Mouse (Mus musculus): ENCODE results near the gene Rbfox2.
A peak's percentile ranks its signal among the peaks of the same experiment; 100 is the strongest.

Rbfox2 gene

GRCm38 (mm10) chr15:77226831-77227354 lies 79.9 kb downstream of the Rbfox2 start:
- Histone ChIP-seq H3K9me3 (ENCODE audit: low read length) (no peaks in the 10 kb centered on the region), H3K4me3 (replicated peaks; ENCODE audit: low read length) (no peak overlapping the region), H3K27me3 (ENCODE audit: insufficient read depth, low read length) (no peaks in the 10 kb centered on the region), H3K36me3 (ENCODE audit: insufficient read depth, low read length) (peaks cover 5% of the 10 kb centered on the region; the same call in 1 of the 2 replicates), H3K4me1 (replicated peaks; ENCODE audit: low read depth, low read length) (peaks cover 36% of the 10 kb centered on the region)
- TF ChIP-seq POU5F1 (IDR thresholded peaks at IDR 0.05; ENCODE audit: borderline replicate concordance, low read length) (no peak), CTCF (conservative IDR thresholded peaks at IDR 0.05; ENCODE audit: low read length) (no peak), NANOG (IDR thresholded peaks at IDR 0.05; ENCODE audit: borderline replicate concordance, low read length) (no peak)

DNA sequence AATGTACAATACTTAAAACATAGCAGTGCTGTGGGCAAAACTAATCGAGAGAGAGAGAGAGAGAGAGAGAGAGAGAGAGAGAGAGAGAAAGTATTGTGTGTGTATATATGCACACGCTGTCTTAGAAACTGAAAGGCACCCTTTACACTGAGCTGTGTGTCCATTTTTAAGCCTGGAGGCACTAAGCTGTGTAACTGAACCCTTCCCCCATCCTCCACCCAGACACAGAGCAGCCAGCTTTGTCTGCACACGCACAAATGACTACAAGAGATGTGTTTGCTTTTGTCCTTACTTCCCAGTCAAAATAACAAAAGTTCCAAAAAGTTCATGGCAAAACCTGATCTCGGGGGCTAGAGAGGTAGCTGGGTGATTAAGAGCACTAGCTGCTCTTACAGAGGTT lies 80.9 kb downstream of the Rbfox2 start:
- H3K9me3 ChIP-seq (ENCODE audit: low read length), result no peaks in the 10 kb centered on the region
- TF ChIP-seq CTCF (conservative IDR thresholded peaks at IDR 0.05; ENCODE audit: low read length) (no peak), NANOG (IDR thresholded peaks at IDR 0.05; ENCODE audit: borderline replicate concordance, low read length) (no peak), POU5F1 (IDR thresholded peaks at IDR 0.05; ENCODE audit: borderline replicate concordance, low read length) (no peak)
- peaks cover 5% of the 10 kb centered on the region; the same call in 1 of the 2 replicates for H3K36me3 ChIP-seq (ENCODE audit: insufficient read depth, low read length)
- no peak overlapping the region for H3K4me3 ChIP-seq (replicated peaks; ENCODE audit: low read length)
- peaks cover 41% of the 10 kb centered on the region for H3K4me1 ChIP-seq (replicated peaks; ENCODE audit: low read depth, low read length)
- no peaks in the 10 kb centered on the region for H3K27me3 ChIP-seq (ENCODE audit: insufficient read depth, low read length)

DNA sequence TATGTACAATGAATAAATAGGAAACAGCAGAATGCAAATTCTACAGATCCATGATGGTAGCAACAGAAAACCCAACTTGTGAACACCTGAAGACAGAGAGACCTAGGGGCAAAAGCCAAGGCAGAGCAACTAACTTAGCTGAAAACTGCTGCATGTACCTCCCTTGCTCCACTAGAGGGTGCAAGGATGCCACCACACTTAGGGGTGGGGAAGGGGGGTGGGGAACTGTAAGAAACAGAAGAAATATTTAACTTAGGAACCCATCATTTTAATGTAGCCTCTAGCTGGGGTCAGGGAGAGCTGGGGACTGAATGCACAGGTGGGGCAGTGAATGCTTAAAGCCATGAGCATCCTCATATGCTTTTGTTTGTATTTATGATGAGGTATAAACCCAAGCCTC lies 81.5 kb downstream of the Rbfox2 start:
- H3K27me3 ChIP-seq (ENCODE audit: insufficient read depth, low read length), result no peaks in the 10 kb centered on the region
- H3K36me3 ChIP-seq (ENCODE audit: insufficient read depth, low read length), result peaks cover 5% of the 10 kb centered on the region; the same call in 1 of the 2 replicates
- H3K9me3 ChIP-seq (ENCODE audit: low read length), result no peaks in the 10 kb centered on the region
- no peak overlapping the region for H3K4me3 ChIP-seq (replicated peaks; ENCODE audit: low read length)
- H3K4me1 ChIP-seq (replicated peaks; ENCODE audit: low read depth, low read length), result peaks cover 40% of the 10 kb centered on the region
- TF ChIP-seq CTCF (conservative IDR thresholded peaks at IDR 0.05; ENCODE audit: low read length) (peak; percentile 45), POU5F1 (IDR thresholded peaks at IDR 0.05; ENCODE audit: borderline replicate concordance, low read length) (no peak), NANOG (IDR thresholded peaks at IDR 0.05; ENCODE audit: borderline replicate concordance, low read length) (no peak)

GRCm38 (mm10) chr15:77220833-77221232 lies 86.0 kb downstream of the Rbfox2 start:
- no peak for TF ChIP-seq CTCF (conservative IDR thresholded peaks at IDR 0.05; ENCODE audit: low read length)
- no peak for TF ChIP-seq NANOG (IDR thresholded peaks at IDR 0.05; ENCODE audit: borderline replicate concordance, low read length)
- no peak for TF ChIP-seq POU5F1 (IDR thresholded peaks at IDR 0.05; ENCODE audit: borderline replicate concordance, low read length)
- Histone ChIP-seq H3K36me3 (ENCODE audit: insufficient read depth, low read length) (peaks cover 21% of the 10 kb centered on the region), H3K27me3 (ENCODE audit: insufficient read depth, low read length) (no peaks in the 10 kb centered on the region), H3K9me3 (ENCODE audit: low read length) (no peaks in the 10 kb centered on the region), H3K4me1 (replicated peaks; ENCODE audit: low read depth, low read length) (peaks cover 54% of the 10 kb centered on the region), H3K4me3 (replicated peaks; ENCODE audit: low read length) (no peak overlapping the region)

DNA sequence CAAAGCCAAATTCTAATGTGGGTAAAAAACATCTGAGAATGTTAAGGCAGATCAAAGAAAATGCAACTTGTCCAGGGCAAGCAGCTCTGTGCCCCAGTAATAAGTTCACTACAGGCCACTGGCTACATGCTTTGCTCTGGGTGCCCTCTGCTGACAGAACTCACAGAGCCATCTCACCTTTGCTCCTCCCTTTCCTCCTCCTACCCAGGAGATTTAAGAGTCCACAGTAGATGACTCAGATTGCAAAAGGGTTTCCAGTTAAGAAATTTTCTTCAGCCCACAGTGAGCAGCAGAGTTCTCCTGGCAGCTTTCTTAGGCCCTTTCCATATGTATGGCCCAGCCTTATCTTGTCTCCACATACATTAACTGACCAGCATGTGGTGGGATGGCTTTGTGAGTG lies 86.7 kb downstream of the Rbfox2 start:
- H3K4me1 ChIP-seq (replicated peaks; ENCODE audit: low read depth, low read length), result peaks cover 56% of the 10 kb centered on the region
- H3K4me3 ChIP-seq (replicated peaks; ENCODE audit: low read length), result no peak overlapping the region
- H3K36me3 ChIP-seq (ENCODE audit: insufficient read depth, low read length), result peaks cover 21% of the 10 kb centered on the region
- no peaks in the 10 kb centered on the region for H3K9me3 ChIP-seq (ENCODE audit: low read length)
- H3K27me3 ChIP-seq (ENCODE audit: insufficient read depth, low read length), result no peaks in the 10 kb centered on the region
- no peak for TF ChIP-seq NANOG (IDR thresholded peaks at IDR 0.05; ENCODE audit: borderline replicate concordance, low read length)
- no peak for TF ChIP-seq CTCF (conservative IDR thresholded peaks at IDR 0.05; ENCODE audit: low read length)
- TF ChIP-seq POU5F1 (IDR thresholded peaks at IDR 0.05; ENCODE audit: borderline replicate concordance, low read length), result no peak

GRCm38 (mm10) chr15:77219571-77219970 lies 87.2 kb downstream of the Rbfox2 start:
- TF ChIP-seq CTCF (conservative IDR thresholded peaks at IDR 0.05; ENCODE audit: low read length), result no peak
- no peak for TF ChIP-seq NANOG (IDR thresholded peaks at IDR 0.05; ENCODE audit: borderline replicate concordance, low read length)
- no peak for TF ChIP-seq POU5F1 (IDR thresholded peaks at IDR 0.05; ENCODE audit: borderline replicate concordance, low read length)
- Histone ChIP-seq H3K9me3 (ENCODE audit: low read length) (no peaks in the 10 kb centered on the region), H3K36me3 (ENCODE audit: insufficient read depth, low read length) (peaks cover 21% of the 10 kb centered on the region), H3K27me3 (ENCODE audit: insufficient read depth, low read length) (no peaks in the 10 kb centered on the region), H3K4me1 (replicated peaks; ENCODE audit: low read depth, low read length) (peaks cover 61% of the 10 kb centered on the region), H3K4me3 (replicated peaks; ENCODE audit: low read length) (no peak overlapping the region)

DNA sequence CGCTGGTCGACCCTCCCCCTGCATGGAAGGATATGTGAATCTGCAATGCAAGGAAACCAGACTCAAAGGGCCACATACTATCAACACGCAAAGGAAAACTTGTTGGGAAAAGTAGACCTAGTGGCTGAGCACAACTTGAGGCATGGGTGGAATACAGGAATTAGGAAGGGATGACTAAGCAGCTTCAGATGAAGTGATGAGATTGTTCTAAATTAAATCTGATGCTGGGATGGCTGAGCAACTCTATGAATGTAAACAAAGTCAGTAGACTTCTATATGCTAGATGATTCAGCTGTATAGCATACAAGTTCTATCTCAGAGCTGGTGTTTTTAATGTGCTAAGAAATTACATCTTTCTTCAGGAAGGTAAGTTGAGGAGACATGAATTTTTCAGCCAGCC lies 88.8 kb downstream of the Rbfox2 start:
- TF ChIP-seq CTCF (conservative IDR thresholded peaks at IDR 0.05; ENCODE audit: low read length) (no peak), POU5F1 (IDR thresholded peaks at IDR 0.05; ENCODE audit: borderline replicate concordance, low read length) (no peak), NANOG (IDR thresholded peaks at IDR 0.05; ENCODE audit: borderline replicate concordance, low read length) (no peak)

DNA sequence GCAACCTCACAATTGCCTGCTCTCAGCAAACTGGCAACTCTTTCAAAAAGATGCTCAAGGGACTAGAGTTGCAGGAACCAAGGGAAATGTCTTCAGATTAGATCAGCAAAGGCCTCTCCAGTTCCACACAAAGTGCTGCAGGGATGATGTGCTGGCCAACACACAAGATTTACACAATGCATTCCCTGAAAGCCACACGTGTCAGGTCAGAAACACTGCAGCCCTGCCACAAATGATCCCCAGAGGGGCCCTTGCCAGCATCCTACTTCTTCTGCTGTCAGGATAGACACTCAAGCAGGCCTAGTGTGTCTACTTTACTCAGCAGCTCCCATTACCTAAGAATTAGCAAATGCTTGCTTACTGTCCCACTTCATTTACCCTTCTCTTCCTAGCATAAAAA lies 89.3 kb downstream of the Rbfox2 start:
- peaks cover 17% of the 10 kb centered on the region for H3K36me3 ChIP-seq (ENCODE audit: insufficient read depth, low read length)

More for the DNA sequence above, 88.8 kb downstream of the Rbfox2 start:
- Histone ChIP-seq H3K27me3 (ENCODE audit: insufficient read depth, low read length) (no peaks in the 10 kb centered on the region), H3K9me3 (ENCODE audit: low read length) (no peaks in the 10 kb centered on the region), H3K4me3 (replicated peaks; ENCODE audit: low read length) (no peak overlapping the region), H3K4me1 (replicated peaks; ENCODE audit: low read depth, low read length) (peaks cover 76% of the 10 kb centered on the region), H3K36me3 (ENCODE audit: insufficient read depth, low read length) (peaks cover 17% of the 10 kb centered on the region)

GRCm38 (mm10) chr15:77216704-77217103 lies 90.1 kb downstream of the Rbfox2 start:
- TF ChIP-seq NANOG (IDR thresholded peaks at IDR 0.05; ENCODE audit: borderline replicate concordance, low read length) (no peak), CTCF (conservative IDR thresholded peaks at IDR 0.05; ENCODE audit: low read length) (no peak), POU5F1 (IDR thresholded peaks at IDR 0.05; ENCODE audit: borderline replicate concordance, low read length) (no peak)
- H3K4me1 ChIP-seq (replicated peaks; ENCODE audit: low read depth, low read length), result peaks cover 78% of the 10 kb centered on the region
- H3K27me3 ChIP-seq (ENCODE audit: insufficient read depth, low read length), result no peaks in the 10 kb centered on the region
- H3K9me3 ChIP-seq (ENCODE audit: low read length), result no peaks in the 10 kb centered on the region
- peaks cover 21% of the 10 kb centered on the region for H3K36me3 ChIP-seq (ENCODE audit: insufficient read depth, low read length)
- no peak overlapping the region for H3K4me3 ChIP-seq (replicated peaks; ENCODE audit: low read length)

More for the DNA sequence above, 89.3 kb downstream of the Rbfox2 start:
- no peaks in the 10 kb centered on the region for H3K27me3 ChIP-seq (ENCODE audit: insufficient read depth, low read length)
- no peak overlapping the region for H3K4me3 ChIP-seq (replicated peaks; ENCODE audit: low read length)
- TF ChIP-seq CTCF (conservative IDR thresholded peaks at IDR 0.05; ENCODE audit: low read length) (no peak), POU5F1 (IDR thresholded peaks at IDR 0.05; ENCODE audit: borderline replicate concordance, low read length) (no peak), NANOG (IDR thresholded peaks at IDR 0.05; ENCODE audit: borderline replicate concordance, low read length) (no peak)
- H3K4me1 ChIP-seq (replicated peaks; ENCODE audit: low read depth, low read length), result peaks cover 80% of the 10 kb centered on the region
- H3K9me3 ChIP-seq (ENCODE audit: low read length), result no peaks in the 10 kb centered on the region

Measured in E14TG2a.4 (cell line).